Mouse (Mus musculus) right cerebral cortex, postnatal 36 days (tissue): ENCODE measurements around the gene Hlcs.

Source experiments
- DNase-seq, 2 experiments: peaks; one replicate each; pipeline ENCODE4 v3.0.0; 2022; ENCODE audit warnings: low spot score in 2 of 2, mixed read lengths in 1 of 2

Gene Hlcs

DNA sequence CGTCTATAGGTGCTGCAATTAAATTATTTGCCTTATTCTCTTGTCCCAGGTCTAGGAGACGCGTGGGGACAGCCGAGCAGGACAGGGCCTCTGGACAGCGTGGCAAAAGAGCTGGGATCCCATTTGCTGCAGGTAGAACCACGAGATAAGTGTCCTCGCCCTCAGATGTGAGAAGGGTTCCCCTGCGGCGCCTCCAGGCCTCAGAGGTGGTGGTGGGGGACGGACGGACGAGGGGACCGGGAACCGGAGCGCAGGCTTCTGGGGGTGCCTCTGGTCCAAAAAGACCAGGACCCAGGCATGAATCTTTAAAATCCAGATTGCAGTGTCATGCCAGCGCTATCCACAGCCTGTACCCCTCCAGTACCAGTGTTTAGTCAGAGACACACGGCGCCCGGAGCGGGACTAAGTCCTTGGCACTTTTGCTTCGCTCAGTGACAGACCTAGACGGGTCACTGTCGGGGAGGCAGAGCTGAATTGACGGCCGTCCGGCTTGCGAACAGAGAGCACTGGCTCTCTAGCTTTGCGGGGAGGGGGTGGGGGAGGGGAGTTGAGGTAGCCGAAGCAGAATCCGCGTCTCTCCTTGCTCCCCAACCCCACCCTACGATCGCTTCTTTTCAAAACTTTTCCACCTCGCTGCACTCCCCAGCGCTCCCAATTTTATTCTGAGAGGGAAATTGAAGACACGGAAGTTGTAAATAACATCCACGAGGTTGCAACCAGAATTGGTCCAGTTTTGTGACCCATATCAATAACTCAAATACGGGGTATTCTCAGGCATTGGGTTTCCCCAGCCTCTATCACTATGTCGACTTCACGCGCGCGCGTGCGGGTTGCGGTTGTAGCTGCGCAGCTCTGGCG lies 218.9 kb downstream of the Hlcs start:
- no peak for DNase-seq

DNA sequence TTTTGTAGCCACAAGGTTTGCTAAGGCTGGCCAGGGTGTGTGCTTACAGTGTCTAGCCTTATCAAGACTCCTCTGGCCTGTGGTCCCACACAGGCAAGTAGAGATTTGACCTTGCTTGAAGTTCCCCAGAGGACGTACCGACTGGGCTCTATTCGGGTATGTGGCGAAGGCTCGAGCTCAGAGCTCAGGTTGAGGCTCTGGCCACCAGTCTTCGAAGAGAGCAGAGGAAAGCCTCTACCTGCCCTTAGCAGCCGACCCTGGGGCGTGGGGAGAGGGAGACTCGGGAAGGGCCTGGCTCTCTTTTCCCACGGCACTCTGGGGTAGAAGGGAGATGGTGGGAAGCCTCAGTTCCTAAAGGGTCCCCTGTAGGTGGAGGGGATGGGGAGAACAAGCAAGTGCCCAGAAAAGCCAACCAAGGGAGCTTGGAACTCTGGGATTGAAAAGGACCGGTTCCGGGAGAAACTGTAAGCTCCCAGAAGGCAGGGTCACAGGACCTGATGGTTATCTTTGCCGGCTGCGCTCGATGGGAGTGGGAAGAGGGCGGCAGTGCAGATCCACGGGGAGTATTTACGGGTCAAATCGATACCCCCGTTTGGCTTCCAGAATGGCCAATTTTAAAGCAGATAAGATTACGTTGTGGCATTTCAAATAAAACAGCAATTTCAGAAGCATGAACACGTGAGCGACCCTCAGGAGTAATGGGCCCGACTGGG lies 220.1 kb downstream of the Hlcs start:
- no peak for DNase-seq

DNA sequence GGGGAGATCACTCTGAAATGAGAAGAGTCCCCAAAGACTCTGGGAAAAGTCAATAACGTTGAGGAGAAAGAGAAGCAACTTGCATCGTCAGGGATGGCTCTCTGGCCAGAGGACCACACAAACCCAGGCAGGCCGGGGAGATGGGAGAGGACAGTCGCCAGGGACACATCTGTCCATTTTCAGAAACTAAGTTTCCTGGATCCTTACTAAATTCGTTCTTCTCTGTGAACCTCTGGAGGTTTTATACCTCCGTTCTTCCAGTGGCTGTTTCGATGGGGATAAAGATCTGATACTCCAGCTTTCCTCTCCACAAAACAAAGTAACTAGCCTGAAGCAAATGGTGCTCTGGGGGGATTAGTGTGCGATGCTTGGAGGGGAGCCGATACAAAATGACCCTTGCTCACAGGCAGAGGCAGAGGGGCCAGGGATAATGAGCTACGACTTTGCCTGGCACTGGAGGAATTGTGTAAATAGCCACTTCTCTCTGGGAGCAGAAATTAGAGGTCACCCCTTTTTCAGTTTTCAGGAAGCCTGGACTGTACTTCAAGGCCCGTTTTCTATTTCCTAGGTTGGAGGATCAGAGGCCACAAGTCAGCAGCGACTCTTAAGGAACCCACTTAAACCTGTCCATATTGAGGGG lies 220.7 kb downstream of the Hlcs start:
- DNase-seq, result no peak

DNA sequence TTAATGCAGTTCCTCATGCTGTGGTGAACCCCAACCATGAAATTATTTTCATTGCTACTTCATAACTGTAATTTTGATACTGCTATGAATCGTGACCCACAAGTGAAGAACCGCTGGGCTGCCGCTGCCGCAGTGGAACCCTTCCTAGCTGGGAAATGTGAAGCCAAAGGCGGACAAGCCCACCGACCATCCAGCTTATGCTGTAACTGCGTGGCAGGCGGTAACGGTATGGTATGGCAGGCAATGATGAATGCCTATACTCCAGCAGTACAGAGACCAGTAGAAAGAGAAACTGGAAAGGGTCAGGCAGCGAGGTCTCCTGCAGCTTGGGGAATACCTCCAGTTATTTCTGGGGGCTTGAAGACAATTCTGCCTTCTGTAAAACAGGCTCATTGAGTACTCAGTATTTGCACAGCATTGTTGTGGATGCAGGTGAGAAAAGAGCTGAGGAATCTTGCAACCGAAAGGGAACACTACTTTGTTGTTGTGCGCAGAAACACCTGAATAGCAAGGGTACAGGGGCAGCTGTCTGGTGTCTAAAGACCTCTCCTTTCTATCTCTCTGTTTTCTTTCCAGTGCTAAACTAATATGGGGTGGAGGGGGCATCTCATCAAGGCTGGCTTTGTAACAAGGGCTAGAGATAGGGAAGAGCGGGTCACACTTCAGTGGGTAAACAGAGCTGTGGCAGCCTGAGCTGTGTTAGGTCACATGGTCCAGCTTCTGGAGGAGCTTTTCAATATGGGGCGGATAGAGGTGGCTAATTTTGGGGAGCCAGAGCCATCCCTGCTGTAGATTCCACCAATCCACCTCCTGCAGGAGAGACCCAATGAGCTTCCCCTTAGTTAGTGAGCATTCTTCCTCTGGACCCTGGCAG lies 224.3 kb downstream of the Hlcs start:
- no peak for DNase-seq

DNA sequence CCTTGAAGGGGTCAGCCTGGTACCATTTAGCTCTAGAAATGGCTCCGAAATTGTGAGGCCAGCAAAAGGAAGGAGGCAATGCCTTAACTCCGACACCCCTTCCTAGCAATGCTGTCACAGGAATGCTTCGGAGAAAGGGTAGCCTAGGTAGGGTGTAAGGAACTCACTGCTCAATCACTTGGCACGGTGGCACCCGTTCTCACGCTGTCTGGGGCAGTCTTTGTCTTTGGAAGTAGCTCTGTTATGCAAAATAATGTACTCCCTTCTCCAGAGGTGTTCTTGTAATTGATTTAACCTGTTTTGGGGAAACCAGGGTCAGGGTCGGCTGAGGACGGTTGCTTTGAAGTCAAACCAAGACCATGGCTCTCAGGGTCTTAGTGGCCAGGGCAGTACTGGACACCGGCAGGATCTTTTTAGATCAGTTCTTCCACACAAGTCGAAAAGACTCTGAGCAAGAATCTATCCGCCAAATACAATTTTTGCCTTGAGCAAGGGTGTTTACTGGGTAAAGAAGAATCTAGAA lies 225.1 kb downstream of the Hlcs start:
- DNase-seq, result no peak

DNA sequence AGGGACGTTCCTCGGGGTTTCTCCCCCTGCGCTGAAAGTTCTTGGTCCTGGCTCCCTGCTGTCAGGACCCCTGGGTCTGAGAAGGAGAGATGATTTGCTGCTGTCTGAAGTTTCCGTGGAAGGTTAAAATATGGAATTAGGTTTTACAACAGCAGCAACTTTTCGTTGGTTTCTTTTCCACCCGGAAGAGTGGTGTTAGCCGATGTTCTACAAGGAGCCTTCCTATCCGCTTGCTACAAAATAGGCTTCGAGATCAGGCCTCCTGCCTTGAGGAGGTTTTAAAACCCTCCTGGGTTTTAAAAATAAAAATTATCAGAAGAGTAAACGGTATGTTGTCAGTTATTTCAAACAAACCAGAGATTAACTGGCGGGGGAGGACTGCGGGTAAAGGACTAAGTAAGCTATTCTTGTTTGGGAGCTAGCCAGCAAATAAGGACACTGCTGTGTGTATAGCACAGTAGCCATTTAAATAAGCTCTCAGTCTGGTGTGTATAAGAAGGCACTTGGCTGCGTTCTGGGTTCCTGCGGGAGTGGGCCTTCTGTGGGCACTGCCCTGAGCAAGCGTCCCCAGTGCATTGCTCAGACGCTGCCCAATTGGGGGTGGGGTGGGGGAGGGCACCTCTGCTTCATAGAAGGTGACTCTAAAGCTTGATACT lies 225.7 kb downstream of the Hlcs start:
- DNase-seq, result no peak

DNA sequence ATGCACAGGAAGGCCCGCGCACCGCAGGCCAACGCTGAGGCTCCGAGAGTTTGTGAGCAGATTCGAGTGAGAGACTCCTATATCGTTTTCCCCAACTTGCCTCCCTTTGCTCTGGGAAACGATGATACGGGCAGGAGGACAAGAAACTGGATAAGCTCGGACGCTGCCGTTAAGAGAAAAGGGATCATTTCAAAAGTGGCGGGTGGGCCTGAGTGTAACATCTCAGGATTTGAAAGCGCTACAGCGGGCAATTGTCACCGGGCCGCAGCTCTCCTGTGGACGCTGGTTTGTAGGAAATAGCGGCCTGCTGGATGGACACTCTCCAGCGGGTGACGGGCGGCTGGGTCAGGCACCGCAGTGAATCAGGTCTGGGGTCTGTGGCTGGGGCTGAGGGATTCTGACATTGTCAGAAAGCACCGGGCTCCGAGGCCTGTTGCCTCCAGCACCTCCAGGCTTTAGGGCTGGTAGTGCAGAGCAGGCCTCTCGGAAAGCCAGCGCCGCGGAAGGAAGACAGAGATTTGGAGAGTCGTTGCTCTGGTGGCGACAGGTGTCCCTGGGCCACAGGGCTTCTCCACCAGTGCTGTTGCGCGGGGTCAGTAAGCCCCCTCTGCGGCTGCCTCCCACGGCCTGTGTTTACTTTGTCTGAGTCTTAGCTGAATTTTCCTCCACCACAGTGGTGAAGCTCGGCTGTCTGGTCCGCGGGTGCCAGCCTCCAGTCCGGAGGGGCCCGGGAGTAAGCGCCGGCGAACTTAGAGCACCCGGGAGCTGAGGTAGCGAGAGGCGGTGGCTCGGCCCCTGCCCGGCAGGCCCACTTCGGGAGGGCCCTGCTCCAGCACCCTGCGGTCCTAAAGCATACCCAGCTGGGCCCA lies 226.4 kb downstream of the Hlcs start:
- no peak for DNase-seq

DNA sequence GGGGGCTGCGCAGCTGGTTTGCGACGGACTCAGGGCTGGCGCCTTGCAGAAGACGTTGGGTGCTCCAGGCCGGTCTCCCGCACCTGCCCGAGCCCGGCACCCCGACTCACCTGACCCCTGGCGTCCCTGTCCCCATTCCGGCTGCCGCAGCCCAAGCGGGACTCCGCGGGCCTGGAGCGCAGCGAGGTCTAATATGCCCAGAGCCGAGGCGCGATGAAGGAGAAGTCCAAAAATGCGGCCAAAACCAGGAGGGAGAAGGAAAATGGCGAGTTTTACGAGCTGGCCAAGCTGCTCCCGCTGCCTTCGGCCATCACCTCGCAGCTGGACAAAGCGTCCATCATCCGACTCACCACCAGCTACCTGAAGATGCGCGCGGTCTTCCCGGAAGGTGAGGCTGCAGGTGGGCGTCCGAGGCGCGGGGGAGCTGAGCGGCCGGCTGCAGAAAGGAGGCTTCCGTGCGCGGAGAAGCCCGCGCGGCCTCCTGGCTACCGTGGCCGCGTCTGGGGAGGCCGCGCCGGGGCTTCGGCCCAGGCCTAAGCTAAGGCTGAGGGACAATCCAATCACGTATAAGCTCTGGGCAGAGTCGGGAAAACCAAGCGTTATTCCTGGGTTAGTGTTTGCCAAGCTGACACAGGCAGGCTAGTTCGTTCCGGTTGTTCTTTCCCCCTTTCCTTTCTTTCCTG lies 227.6 kb downstream of the Hlcs start:
- DNase-seq, result no peak

DNA sequence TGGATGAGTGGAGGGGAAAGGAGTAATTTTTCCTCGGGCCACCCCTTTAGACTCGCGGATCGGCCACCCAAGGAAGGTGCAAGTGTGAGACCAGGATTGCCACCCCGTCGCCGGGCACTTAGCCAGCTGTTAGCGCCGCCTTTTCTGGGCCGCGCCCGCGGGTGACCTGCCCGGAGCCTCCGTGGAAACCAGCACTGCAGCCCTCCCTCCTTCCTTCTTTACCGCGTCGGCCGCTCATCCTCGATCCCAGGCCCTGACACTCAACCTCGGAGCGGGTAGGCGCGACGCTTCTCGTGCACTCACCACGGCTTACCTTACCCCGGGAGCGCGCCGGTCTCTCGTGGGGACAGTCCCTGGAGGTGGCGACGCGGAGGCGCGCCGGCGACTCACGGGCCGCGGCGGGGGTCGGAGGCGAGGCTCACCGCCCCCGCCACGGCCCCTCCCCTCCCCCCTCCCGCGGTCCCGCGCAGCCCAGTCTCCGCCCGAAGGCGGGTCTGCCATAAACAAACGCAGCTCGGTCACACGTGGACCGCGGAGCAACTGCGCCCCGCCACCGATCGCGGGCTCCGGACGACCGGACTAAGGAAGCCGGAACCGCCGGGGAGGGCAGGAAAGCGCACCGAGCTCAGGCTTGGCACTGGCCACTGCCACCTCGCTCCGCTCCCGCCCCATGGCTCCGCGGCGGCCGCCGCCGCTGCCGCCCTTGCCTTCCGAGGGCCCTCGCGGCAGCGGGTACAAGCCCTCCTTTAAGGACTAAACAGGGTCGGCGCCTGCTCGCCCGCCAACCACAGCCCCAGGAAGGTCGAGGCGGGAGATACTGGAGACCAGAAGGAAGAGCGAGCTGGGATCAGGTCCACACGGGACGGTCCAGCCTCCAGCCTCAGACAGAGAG lies 228.4 kb downstream of the Hlcs start, which contains the start of gene Sim2:
Sim2 (plus strand) TSS at position 221 of the 892 bp plus-strand sequence.
- no peak for DNase-seq

DNA sequence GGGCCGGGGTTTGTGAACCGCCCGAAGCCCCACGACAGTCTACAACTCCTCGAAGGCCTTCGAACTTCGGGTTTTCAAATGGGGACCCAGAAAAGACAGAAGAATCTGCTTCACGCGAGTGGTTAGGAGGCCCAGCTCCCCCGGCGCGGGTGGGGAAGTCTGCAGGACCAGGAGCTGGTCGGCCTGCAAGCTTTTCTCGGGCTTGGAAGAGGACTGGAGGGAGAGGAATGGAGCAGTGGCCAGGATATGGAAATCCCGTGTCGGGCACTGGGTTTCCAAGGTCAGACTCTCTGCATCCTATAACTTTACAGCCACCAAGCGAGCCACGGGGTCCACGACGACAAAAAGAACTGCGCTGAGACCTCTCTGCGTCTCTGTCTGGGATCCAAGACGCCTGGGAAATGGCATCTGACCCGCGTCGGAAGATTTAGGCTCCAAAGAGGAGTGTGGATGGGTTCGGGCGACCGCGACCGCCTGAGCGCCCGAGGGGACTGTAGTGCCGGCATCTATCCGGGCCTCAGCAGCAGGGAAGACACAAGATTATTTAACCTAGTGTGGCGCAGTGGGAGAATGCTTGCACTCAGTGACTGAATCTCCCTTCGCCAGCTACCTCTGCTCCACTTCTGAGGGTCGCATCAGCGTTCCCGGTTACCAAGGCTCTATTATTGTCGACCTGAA lies 229.4 kb downstream of the Hlcs start:
- DNase-seq, result no peak

DNA sequence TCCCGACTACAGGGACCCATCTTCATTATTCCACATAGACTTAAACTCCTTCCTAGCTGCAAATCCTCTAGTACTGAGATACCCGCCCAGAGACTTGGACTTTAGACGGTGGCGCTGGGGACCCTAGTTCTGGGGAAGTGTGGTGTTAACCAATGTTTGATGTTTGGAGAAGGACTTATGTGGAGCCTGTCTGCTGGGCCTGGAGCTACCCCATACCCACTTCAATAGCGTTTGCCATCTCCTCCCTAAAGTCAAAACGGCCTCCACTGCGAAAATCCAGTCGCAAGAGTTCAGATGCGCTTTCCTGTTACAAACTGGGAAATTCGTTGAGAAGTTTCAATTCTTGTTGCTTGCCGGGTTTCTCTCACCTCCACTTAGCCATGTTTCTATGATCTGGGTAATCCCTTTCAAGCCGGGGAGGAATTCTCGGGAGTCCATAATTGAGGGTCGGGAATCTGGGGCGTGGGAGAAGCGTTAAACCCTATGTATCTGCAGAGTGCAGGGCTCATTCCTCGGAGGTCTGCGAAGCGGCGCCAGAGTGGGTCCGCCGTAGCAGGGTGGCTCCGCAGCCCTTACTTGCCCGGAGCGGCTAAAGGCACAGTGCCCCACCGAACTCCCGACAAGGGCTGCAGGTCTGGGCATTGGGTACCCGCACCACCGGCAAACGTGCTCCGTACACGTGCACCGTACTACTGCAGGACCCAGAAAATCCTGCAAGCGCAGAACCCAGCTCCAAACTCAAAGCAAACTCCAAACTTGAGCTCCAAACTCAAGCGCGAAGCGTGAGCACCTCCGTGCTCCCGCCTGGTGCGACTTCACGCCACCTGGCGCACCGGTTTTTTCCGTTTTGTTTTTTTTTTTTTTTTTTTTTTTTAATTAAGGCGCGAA lies 230.2 kb downstream of the Hlcs start:
- no peak for DNase-seq

DNA sequence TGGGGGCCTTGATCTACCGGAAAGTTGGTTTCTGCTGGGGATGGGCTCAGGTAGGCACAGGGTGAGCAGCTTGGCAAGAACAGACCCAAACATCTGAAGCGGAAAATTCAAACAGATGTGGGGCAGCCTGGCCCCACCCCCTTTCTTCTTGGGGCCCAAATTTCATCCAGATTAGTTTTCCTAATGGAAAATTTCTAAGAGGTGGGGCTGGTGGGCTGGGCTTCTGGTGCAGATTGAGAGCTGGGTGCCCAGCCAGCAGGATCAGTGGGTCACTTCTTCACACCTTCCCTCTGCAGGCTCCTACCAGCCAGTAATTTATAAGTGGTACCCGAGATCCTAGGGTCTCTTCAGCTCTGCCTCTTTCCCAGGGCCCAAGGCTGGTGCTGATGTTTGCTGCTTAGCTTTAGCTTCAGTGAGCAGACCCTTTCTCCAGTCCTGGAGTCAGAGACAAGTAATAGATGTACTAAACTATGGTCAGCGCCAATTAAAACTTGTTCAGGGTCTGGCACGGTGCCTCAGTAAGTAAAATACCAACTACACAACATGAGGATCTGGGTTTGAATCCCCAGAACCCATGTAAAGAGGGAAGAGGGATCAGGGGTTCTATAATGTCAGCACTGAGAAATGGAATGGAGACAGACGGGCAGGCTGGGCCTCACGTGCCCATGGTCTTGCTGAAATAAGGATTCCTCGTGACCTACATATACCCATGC lies 231.2 kb downstream of the Hlcs start:
- no peak for DNase-seq

DNA sequence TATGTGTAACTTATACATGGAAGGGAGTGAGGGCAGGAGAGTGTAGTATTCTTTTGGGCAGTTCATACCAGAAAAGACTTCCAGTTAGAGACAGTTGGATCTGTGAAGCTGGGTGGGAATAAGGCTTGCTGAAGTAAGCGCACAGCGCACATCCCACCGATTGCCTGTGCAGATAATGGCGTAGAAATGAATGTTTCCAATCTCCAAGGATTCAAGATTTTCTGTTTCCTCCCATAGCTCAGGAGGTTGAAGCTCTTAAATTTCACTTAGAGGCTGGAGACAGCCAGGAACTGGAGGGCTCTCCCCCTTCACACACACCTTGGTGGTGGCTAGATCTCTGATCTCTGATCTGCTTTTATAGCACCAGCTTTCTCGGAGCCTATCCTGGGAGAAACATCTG lies 231.8 kb downstream of the Hlcs start:
- no peak for DNase-seq

DNA sequence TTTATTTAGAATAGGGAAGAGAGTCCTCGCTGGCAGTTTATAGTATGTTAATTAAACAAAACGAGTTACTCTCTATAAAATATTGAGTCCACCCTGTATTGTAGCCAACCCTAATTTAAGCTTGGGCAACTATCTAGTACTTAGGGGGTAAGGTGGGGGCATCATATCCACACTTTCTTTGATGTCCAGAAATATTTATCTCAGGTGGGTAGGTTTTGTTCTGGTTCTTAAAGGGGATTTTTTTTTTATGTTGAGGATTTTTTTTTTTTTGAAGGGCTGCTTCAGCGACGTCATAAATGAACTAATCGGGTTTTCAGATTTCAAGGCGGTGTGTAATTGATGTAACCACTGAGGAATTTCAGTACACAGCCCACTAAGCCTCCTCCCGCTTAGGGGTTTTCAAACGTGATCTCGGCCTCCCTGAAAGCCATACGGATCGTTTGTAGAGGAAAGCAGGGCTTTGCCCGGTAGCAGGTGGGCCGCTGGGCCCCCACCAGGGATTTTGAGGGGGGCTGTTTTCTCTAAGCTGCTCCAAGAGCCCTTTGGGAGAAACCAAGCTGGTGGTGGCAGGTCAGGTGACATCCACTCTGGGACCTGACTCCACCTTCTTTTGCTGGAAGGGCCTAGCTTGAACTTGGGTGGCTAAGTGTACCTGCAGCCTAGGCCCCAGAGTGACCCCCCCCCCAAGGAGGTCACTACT lies 233.4 kb downstream of the Hlcs start:
- DNase-seq, result no peak

DNA sequence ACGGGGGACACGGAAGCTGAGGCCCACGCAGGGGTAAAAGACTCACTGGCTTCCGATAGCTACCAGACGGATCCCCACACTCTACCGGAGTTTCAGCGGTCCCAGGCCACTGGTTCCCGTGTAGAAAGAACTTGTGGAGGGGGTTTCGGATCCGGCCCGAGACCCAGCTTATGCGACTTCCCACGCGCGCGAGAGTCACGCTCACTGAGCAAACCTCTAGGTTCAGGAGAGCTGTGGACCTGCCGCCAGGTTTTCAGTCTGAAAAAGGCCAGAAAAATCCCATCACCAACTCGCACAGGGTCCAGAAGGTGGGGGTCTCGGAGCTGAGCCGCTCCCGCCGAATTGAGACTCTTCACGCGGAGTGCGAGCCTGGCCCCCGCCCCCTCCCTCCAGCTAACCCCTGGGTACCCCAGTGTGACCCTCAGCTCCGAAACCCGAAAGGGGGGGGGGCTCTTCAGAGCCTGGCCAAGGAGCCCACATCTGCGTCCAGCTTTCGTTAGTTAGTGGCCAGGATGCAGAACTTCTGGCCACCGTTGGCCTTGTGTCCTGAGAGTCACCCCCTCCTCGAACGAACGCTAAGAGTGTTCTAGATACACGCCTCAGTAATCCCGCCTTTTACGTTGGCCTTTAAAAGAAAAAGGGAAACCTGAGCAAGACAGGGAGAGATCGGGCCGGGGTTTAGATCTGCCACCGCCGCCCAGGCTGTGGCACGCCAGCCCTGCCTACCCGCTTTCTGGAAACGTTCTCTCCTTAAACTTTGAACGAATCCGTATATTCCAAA lies 234.1 kb downstream of the Hlcs start:
- DNase-seq, result no peak
